Mouse (Mus musculus) monocyte, adult 5-6 weeks (primary cell): ENCODE data around the gene Limd2. TPM values are rescaled to one million over a fixed set of nuclear protein-coding genes. Genes with fewer than 3 reads are reported as not detected.
A peak's percentile ranks its signal among the peaks of the same experiment; 100 is the strongest.
"Not testable (repeated sequence)": the region's sequence is repeated elsewhere in the genome, so short reads cannot be mapped to it uniquely, and the experiment has no call there.

Source experiments
- ATAC-seq: fragments of 153-309, 156-312 bp; replicated peaks from 2 replicates; pipeline ENCODE4 v1.8.0; 2017; ENCODE audit warnings: mild to moderate bottlenecking; ENCODE audit not compliant: low TSS enrichment, insufficient number of reproducible peaks, severe bottlenecking, poor library complexity, low FRiP score
- total RNA-seq: library from RNA; stranded (forward); fragments of 200-1000, 200-491, 200-594 nt; gene quantifications from 3 replicates; pipeline ENCODE4 v1.2.3, GENCODE M21; 2017

Limd2 gene
- 91.7 to 118 TPM (median 94.0 TPM) in 3 replicates for total RNA-seq

GRCm38 (mm10) chr11:106160841-106161721, at the start of gene Limd2, which contains the start of gene Gm10840:
TSS of gene Limd2 (minus strand) at chr11:106160860.
TSS of gene Gm10840 (plus strand) at chr11:106160850.
- 0 out of 2 replicates have a peak, but pooled peaks have one; percentile 2 for ATAC-seq

GRCm38 (mm10) chr11:106202123-106202465, 41.4 kb upstream of the Limd2 start, which contains the start of gene Strada:
TSS of gene Strada (minus strand) at chr11:106202168.
- ATAC-seq: no peak

GRCm38 (mm10) chr11:106201337-106202122, 40.9 kb upstream of the Limd2 start:
- ATAC-seq: no peak

- ATAC-seq: no peak
Observed at GRCm38 (mm10) chr11:106200756-106201155, 40.1 kb upstream of the Limd2 start.

- not testable (repeated sequence) for ATAC-seq
Observed at GRCm38 (mm10) chr11:106199997-106200396, 39.3 kb upstream of the Limd2 start.

GRCm38 (mm10) chr11:106198277-106198676, 37.6 kb upstream of the Limd2 start:
- ATAC-seq: 0 out of 2 replicates have a peak, but pooled peaks have one; percentile 33

- no peak for ATAC-seq
Observed at GRCm38 (mm10) chr11:106195341-106195740, 34.7 kb upstream of the Limd2 start.

GRCm38 (mm10) chr11:106194891-106195290, 34.2 kb upstream of the Limd2 start:
- ATAC-seq: no peak

- no peak for ATAC-seq
Observed at GRCm38 (mm10) chr11:106194155-106194541, 33.5 kb upstream of the Limd2 start.

GRCm38 (mm10) chr11:106193371-106194154, 32.9 kb upstream of the Limd2 start:
- peak; percentile 94 for ATAC-seq

GRCm38 (mm10) chr11:106192657-106193370, 32.2 kb upstream of the Limd2 start:
- ATAC-seq: peak; percentile 32; the same call in 1 of the 2 replicates

GRCm38 (mm10) chr11:106192241-106192640, 31.6 kb upstream of the Limd2 start:
- no peak for ATAC-seq

- no peak for ATAC-seq
Observed at GRCm38 (mm10) chr11:106191716-106192115, 31.1 kb upstream of the Limd2 start.

- ATAC-seq: no peak
Observed at GRCm38 (mm10) chr11:106187326-106187725, 26.7 kb upstream of the Limd2 start.

GRCm38 (mm10) chr11:106180449-106180801, 19.8 kb upstream of the Limd2 start:
- ATAC-seq: no peak

- ATAC-seq: no peak
Observed at GRCm38 (mm10) chr11:106179711-106180448, 19.2 kb upstream of the Limd2 start.

- 0 out of 2 replicates have a peak, but pooled peaks have one; percentile 10 for ATAC-seq
Observed at GRCm38 (mm10) chr11:106178036-106178782, 17.5 kb upstream of the Limd2 start.
